Mouse (Mus musculus): ENCODE results near the gene Trank1. TPM values are rescaled to one million over a fixed set of nuclear protein-coding genes. Genes with fewer than 3 reads are reported as not detected.

The Trank1 gene
- 0.02 and 0.05 TPM in 2 replicates for polyA plus RNA-seq (2012; rRNA removed)

- no peak for DNase-seq (ENCODE audit: low read depth, low spot score)
- 13% methylated on average over 70 of the region's 72 CpGs for WGBS
Observed at GRCm38 (mm10) chr9:111311031-111311842, at the start of gene Trank1. Gene Trank1 (plus strand): TSS chr9:111311739.

GRCm38 (mm10) chr9:111267998-111268397 lies 43.5 kb upstream of the Trank1 start:
- 100% methylated on average over 2 of the region's 2 CpGs for WGBS
- no peak for DNase-seq (ENCODE audit: low read depth, low spot score)

GRCm38 (mm10) chr9:111270606-111271005 lies 40.9 kb upstream of the Trank1 start:
- WGBS = 6% methylated on average over 5 of the region's 5 CpGs
- DNase-seq (ENCODE audit: low read depth, low spot score) = no peak

- no peak for DNase-seq (ENCODE audit: low read depth, low spot score)
- WGBS = under 1% methylated on average over 32 of the region's 32 CpGs
Observed at GRCm38 (mm10) chr9:111271056-111271433, 40.5 kb upstream of the Trank1 start.

- WGBS = under 1% methylated on average over 64 of the region's 64 CpGs
- peak; percentile 99 for DNase-seq (ENCODE audit: low read depth, low spot score)
Observed at GRCm38 (mm10) chr9:111271434-111272160, 39.9 kb upstream of the Trank1 start, which contains the start of the genes Mlh1 and Epm2aip1. Gene Mlh1 (minus strand): TSS chr9:111271791. Gene Epm2aip1 (plus strand): TSS chr9:111271929.

- no peak for DNase-seq (ENCODE audit: low read depth, low spot score)
- under 1% methylated on average over 19 of the region's 19 CpGs for WGBS
Observed at GRCm38 (mm10) chr9:111272356-111272755, 39.2 kb upstream of the Trank1 start.

GRCm38 (mm10) chr9:111272996-111273785 lies 38.3 kb upstream of the Trank1 start:
- WGBS = 35% methylated on average over 15 of the region's 15 CpGs

GRCm38 (mm10) chr9:111273958-111274357 lies 37.6 kb upstream of the Trank1 start:
- no peak for DNase-seq (ENCODE audit: low read depth, low spot score)
- WGBS = 41% methylated on average over 1 of the region's 1 CpGs

More at GRCm38 (mm10) chr9:111272996-111273785, 38.3 kb upstream of the Trank1 start:
- DNase-seq (ENCODE audit: low read depth, low spot score) = no peak

- DNase-seq (ENCODE audit: low read depth, low spot score) = no peak
- 52% methylated on average over 1 of the region's 1 CpGs for WGBS
Observed at GRCm38 (mm10) chr9:111275156-111275555, 36.4 kb upstream of the Trank1 start.

- WGBS = 65% methylated on average over 3 of the region's 3 CpGs
- no peak for DNase-seq (ENCODE audit: low read depth, low spot score)
Observed at GRCm38 (mm10) chr9:111285061-111285460, 26.5 kb upstream of the Trank1 start.

- WGBS = 38% methylated on average over 5 of the region's 5 CpGs
- DNase-seq (ENCODE audit: low read depth, low spot score) = no peak
Observed at GRCm38 (mm10) chr9:111285676-111286075, 25.9 kb upstream of the Trank1 start.

- WGBS = 78% methylated on average over 2 of the region's 2 CpGs
- no peak for DNase-seq (ENCODE audit: low read depth, low spot score)
Observed at GRCm38 (mm10) chr9:111286468-111286867, 25.1 kb upstream of the Trank1 start.

GRCm38 (mm10) chr9:111287956-111288355 lies 23.6 kb upstream of the Trank1 start:
- DNase-seq (ENCODE audit: low read depth, low spot score) = no peak
- 96% methylated on average over 4 of the region's 4 CpGs for whole genome bisulfite sequencing

- no peak for DNase-seq (ENCODE audit: low read depth, low spot score)
- 40% methylated on average over 9 of the region's 9 CpGs for WGBS
Observed at GRCm38 (mm10) chr9:111289294-111289831, 22.2 kb upstream of the Trank1 start.

- peak; percentile 71 for DNase-seq (ENCODE audit: low read depth, low spot score)
- 14% methylated on average over 21 of the region's 21 CpGs for WGBS
Observed at GRCm38 (mm10) chr9:111289832-111290339, 21.7 kb upstream of the Trank1 start.

- WGBS = 84% methylated on average over 11 of the region's 11 CpGs
Observed at GRCm38 (mm10) chr9:111290539-111291100, 20.9 kb upstream of the Trank1 start.

GRCm38 (mm10) chr9:111293234-111293633 lies 18.3 kb upstream of the Trank1 start:
- DNase-seq (ENCODE audit: low read depth, low spot score) = no peak
- 53% methylated on average over 4 of the region's 4 CpGs for whole genome bisulfite sequencing

More at GRCm38 (mm10) chr9:111290539-111291100, 20.9 kb upstream of the Trank1 start:
- DNase-seq (ENCODE audit: low read depth, low spot score) = no peak

- DNase-seq (ENCODE audit: low read depth, low spot score) = no peak
- WGBS = 91% methylated on average over 6 of the region's 6 CpGs
Observed at GRCm38 (mm10) chr9:111294911-111295310, 16.6 kb upstream of the Trank1 start.

GRCm38 (mm10) chr9:111295323-111295722 lies 16.2 kb upstream of the Trank1 start:
- no peak for DNase-seq (ENCODE audit: low read depth, low spot score)
- WGBS = 74% methylated on average over 2 of the region's 2 CpGs

Data from large intestine, adult 2 months (tissue).